Mouse (Mus musculus) heart, postnatal 0 days (tissue): Measurements from ENCODE around the gene Dnttip1.

ENCODE experiments used
- CTCF ChIP-seq: IDR thresholded peaks from 2 replicates; pipeline ENCODE4 v1.5.1; 2016; ENCODE audit warnings: antibody characterized with exemption, control low read depth, low read depth
- EP300 ChIP-seq: IDR thresholded peaks from 2 replicates; pipeline ENCODE4 v1.6.1; 2016; ENCODE audit warnings: antibody characterized with exemption, low read depth

- no peak for TF ChIP-seq CTCF
- no peak for TF ChIP-seq EP300
These were observed 59.5 kb downstream of the Dnttip1 start for GRCm38 (mm10) chr2:164805332-164805718.
